Mouse (Mus musculus): ENCODE data around the gene Arhgap31. TPM values are rescaled to one million over a fixed set of nuclear protein-coding genes. Genes with fewer than 3 reads are reported as not detected.
"Not testable (repeated sequence)": the region's sequence is repeated elsewhere in the genome, so short reads cannot be mapped to it uniquely, and the experiment has no call there.

Gene Arhgap31
- total RNA-seq, 4 experiments from 2014 or later: 19.7 to 21.7 (median 20.6) TPM

DNA sequence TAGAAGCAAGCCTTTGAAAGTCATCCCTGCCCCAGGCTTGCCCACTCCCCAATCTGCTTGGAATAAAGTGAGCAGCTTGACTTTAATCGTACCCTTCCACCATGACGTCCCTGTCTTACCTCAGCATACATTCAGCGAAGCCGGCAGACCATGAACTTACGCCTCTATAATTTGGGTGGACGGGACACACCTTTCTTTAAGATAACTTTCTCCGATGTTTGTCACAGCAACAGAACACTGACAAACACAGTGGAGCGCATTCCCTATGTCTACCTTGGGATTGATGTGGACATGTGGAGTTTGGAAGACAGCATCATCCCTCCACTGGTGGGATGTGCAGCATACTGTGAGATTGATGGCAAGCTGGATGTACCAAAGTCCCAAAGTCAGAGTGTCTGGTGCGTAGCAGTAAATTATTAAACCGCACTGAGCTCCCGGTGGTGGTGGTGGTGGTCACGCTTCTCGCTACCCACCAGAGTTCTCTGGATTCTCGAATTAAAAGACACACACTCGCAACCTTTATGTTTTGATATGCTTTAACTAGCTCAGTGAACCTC, 15.6 kb upstream of the Arhgap31 start:
- no peak for DNase-seq (ENCODE audit: low spot score in 2 of 2)

DNA sequence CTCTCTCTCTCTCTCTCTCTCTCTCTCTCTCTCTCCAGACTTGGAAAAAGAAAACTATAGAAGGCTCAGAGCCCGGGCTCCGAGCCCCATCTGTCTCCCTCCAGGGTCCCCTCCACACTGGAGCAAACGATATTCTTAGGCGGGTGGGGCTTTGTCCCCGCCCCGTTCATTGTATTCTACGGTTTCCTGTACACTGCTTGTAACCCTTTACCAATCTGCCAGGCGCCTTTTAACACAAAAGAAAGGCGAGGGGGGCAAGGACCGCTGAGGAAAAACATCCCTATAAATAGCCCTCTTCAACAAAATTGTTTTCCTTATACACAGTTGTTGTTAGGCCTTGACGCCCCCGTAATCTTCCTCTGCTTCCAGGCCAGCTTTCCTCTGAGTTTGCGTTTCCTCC, 11.9 kb upstream of the Arhgap31 start:
- no peak for DNase-seq (ENCODE audit: low spot score in 2 of 2)

DNA sequence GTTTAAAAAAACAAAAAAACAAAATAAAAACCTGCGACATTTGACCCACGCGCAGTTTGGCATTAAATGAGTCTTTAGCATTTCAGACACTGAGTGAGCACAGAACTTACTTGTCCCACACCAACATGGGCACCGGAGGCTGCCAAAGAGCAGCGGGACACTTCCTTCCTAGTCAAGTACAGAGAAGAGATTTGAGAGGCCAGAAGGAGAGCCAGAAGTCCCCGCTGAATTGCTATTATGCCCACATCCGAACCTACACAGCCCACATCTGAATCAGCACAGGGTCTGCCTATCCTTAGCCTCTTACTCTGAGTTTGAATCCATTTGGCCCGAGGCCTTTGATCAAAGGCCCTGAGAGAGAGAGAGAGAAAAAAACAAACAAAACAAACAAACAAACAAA, 11.2 kb upstream of the Arhgap31 start:
- DNase-seq (ENCODE audit: low spot score in 2 of 2): no peak

DNA sequence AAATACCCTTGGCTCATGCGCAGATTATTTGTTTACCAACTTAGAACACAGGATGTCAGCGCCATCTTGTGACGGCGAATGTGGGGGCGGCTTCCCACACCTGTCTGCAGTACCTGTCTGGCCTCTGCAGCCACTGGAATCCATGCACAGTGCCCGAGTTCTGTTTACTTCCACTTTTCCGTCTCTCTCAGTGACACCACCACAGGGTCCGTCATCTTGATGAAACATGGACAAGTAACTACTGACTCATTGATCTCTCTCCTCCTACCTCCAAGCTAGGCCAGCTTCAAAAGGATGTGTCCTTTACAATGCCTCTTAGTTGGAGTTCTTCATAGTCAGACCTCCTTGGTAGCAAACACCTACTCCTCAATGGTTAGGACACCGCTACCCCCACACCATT, 8.3 kb upstream of the Arhgap31 start:
- no peak for DNase-seq (ENCODE audit: low spot score in 2 of 2)

DNA sequence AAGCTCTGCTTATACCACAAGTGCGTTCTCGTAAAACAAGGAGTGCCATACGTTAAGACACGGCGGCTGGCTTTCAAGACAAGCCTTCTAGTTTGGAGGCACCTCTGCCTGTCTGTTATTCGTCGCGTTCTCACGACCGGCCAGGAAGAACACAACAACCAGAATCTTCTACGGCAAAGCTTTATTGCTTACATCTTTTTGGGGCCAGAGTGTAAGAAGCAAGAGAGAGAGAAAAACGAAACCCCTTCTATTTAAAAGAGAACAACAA, 1.1 kb upstream of the Arhgap31 start:
- not testable (repeated sequence) for DNase-seq (ENCODE audit: low spot score in 2 of 2)

DNA sequence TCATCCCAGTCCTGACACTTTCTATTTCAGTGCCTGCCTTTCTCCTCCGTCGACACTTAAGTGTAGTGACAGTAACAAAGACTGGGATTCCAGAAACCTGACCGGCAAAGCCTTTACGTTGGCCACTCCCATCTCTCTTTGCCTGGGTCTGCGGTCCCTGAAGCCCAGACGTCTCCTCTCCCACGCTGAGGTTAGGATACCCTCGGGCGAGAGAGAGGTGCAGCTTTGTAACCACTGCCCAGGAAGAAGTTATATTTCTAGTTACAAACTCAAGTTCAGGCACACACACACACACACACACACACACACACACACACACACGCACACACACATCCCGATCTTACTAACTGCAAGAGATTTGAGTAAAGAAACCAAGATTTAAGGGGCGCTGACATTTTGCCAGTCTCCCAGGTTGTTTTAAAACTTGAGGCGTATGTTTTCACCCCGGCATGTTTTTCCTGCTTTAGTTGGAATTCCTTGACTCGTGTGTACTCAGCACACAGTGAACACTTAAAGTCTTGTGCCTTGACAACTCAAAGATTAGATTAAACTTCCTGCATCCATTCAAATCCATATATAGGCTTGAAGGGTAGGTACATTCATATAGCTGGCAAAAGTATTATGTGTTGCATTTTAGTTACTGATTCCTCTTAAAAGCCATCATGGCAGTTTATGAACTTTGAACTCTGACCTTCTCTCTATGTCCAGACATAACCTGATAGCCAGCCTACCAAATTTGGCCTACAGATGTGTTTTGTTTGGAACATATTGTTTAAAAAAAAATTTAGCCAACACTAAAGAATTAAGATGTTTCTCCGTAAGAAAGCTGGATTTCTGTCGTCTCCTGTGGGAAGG, 557 bp upstream of the Arhgap31 start:
- DNase-seq (ENCODE audit: low spot score in 2 of 2): no peak

DNA sequence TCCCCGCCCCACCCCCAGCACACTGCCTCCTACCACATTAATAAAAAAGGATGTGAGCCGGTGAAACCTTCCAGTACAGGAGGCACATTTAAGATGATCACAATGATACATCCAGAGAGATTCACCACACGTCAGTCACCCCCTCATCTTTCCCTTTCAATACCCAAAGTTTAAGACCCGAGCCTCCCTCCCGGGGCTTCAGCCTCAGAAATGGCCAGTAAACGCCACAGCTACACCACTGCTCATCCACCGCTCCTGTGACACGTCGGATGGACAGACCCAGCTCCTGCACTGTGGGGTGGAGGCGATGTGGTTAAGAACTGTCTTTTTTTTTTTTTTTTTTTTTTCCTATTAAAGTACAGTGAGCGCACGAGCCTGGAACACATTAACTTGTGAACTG, 969 bp downstream of the Arhgap31 start:
- DNase-seq (ENCODE audit: low spot score in 2 of 2): no peak

DNA sequence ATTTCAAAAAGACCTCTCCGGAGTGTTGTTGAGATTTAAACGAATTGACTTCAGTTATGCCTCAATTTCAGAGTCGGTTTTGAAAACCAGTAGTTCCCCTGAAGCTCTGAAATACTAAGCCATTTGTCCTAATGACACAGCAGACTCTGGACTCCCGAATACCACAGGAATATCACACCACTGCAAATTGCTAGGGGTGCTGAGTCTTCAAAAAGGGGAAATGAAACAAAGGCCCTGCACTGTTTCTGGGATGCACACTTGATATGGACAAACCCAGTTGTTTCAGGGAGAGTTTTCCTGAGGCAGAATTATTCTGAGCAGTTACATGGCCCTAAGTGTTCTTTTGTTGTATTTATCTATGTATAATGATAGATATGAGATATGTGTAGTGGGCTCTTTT, 1.8 kb downstream of the Arhgap31 start:
- DNase-seq (ENCODE audit: low spot score in 2 of 2): no peak

DNA sequence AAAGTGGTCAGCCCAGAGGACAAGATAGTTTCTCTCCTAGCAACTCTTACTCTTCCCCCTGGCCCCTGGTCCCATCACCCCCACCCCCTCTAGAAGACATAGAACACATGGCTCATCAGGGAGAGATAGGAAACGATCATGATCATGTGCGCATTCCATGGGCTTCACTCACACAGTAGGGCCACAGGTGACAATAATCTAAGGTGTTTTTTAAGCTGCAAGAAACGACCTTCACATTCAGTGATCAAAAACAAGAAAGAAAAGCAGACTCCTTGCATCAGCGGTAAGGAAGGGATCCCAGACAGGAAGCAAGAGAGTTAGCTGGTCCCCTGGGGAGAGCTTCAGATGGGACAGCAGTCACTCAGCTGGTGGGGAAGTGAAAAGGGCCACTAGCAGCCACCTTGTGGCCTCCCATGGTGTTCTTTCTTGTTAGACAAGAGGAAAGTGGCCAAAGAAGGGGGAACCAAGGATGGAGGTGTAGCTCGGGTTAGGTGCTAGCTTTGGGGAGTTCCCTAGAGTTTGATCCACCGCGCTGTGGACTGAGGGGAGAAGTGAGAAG, 4.0 kb downstream of the Arhgap31 start:
- DNase-seq (ENCODE audit: low spot score in 2 of 2): no peak

DNA sequence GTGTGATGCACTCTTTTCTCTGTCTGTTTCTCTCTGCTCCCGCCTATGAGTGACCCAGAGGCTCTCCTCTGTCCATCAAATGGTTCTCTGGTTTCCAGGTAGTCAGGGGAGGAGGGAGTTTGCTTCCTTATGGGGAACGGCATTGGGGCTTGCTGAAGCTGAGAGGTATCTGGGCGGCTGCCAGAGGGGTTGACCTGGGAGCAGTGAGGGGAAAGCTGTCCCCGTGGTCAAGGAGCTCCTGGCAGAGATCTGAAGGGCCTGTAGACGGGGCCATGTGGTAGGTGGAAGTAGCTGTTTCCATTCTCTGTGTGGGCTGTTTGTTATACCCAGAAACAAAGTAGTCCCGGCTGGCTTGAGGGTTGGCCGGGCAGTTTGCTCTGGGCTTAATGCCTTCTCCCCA, 6.3 kb downstream of the Arhgap31 start:
- DNase-seq (ENCODE audit: low spot score in 2 of 2): no peak

DNA sequence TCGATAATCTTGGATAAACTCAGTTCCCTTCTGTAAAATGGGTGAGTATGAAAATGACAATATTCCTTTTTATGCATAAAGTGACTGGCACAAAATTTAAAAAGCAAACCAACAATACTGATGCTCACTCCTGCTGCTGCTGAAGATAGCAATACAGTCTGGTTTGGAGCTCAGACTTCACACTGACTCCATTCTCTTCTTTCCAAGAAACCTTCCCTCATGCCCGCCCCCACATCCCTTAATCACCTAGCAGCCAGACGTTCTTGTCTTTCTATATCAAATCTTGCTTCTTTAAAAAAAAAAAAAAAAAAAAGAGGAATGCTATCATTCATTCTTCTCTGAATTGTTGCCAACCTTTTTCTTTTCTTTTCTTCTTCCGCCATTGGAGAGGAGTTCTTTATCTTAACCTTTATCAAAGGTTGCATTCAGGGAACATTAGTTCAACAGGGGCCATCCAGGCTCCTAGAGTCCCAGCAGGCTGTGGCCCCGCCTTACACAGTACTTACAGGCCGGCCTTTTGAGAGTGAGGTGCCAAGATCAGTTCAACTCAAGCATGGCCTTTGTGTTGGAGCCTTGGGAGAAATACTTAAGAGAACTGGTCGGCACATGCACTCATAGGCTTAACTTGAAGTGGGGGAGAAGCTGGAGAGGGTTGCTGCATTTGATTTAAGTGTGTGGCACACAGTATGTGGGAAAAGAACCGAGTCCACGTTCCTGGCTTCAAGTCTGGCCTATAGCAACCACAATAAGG, 7.4 kb downstream of the Arhgap31 start:
- DNase-seq (ENCODE audit: low spot score in 2 of 2): no peak

DNA sequence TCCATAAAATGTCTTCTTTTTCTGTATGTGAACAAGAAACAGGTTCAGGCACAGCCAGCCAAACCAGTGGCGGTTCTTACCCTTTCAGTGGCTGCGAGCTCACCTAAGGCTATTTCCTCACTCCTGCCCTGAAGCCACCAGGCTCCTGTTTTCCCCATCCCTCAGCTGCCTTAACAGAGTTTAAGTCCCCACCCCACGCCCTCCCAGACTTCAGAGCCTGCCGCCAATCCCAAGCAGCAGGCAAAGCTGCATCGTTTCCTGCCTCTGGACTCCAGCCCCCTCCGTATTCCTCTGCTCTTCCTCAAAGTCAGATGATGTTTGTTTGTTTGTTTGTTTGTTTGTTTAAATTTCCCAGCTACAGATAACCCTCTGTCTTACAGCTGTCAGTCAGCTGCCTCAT, 9.6 kb downstream of the Arhgap31 start:
- no peak for DNase-seq (ENCODE audit: low spot score in 2 of 2)

DNA sequence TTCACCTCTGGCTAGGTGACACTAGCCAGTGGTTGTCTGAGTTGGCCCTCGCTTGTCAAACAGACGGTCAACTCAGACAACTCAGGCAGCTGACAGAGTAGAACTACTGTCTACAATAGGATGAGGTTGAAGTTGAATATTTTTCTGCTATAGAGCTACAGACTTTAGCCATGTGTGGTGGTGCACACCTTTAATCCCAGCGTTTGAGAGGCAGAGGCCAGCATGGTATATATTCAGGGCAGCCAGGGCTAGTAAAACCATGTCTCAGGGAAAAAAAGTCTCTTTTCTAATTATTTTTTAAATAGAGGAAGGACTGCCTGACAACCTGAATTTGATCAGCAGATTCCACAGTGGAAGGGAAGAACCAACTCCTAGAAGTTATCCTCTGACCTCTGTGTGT, 10.8 kb downstream of the Arhgap31 start:
- no peak for DNase-seq (ENCODE audit: low spot score in 2 of 2)

DNA sequence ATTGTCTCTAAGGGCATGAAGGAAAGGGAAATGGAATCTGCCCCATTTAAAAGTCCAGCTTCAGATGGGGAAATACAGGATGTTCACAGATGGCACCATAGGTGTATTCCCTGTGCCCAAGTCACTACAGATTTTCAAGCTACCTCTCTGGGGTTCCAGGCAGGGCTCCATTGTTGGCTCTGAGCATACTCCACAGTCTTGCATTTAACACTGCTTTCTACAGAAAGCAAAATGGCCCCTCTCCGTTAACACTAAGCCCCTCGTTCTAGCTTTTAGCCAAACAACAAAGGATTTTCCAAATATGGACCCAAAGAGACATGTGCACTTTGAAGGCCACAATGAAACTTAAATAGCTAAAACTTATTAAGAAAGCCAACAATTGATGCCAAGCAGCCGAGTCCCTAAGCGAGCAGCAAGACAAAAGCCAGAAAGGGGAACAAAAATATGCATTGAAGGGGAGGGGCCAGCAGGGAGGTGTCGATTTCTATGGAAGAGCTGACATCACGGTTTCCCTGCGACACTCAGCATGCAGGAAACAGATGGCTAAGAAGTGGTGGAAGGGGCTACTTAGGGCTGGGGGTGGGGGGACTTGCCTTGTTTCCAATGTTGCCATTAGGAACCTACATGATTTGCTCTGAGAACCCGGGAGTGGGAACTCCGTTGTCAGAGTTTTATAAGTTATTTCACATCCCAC, 11.4 kb downstream of the Arhgap31 start:
- DNase-seq (ENCODE audit: low spot score in 2 of 2): no peak

DNA sequence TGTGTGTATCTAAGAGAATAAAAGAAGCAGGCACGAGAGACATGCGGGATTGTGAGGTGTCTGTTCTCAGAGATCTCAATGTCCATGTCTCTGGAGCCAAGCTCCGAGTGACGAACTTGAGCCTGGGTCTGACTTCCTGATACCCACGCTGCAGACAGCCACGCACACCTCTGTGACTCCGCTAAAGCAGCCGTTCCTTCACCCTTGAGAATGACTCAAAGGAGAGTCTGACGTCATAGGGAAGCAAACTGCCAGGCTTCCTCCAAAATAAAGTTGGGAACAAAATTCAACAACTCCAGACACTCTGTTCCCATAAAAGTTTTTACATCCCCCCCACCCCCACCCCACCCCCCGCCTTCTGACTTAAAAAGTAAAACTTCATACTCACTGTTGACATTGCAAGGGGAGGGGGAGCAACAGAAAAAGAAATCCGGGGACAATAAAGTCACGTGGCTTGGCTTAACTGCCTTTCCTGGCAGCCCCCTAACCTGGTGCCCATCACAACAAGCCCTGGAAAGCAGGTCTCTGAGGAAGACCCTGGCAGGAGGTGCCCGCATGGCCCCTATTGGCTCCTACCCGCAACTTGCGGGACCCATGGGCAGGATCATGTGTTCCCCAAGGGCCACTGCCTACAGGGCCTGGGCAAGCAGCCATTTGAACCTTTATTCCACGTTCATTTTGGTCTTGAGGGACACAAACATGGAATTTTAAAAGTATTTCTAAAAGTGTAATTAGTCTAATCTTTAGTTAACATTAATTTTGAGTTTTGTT, 12.5 kb downstream of the Arhgap31 start:
- no peak for DNase-seq (ENCODE audit: low spot score in 2 of 2)

DNA sequence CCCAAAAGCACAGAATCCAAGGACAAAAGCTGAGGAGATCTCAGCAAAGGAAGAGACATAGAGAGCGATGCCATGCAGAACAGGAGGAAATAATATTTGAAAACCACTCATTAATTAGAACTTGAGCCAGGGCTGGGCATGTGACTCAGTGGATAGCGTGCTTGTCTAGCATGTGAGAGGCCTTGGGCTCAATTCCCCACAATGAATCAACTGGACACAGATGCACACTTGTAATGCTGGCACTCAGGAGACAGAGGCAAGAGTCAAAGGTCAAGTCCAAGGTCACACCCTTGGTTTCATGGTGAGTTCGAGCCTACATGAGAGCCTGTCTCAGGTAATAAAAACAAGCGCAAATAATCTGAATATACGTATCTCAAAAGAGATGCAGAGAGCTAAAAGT, 15.5 kb downstream of the Arhgap31 start:
- no peak for DNase-seq (ENCODE audit: low spot score in 2 of 2)

DNA sequence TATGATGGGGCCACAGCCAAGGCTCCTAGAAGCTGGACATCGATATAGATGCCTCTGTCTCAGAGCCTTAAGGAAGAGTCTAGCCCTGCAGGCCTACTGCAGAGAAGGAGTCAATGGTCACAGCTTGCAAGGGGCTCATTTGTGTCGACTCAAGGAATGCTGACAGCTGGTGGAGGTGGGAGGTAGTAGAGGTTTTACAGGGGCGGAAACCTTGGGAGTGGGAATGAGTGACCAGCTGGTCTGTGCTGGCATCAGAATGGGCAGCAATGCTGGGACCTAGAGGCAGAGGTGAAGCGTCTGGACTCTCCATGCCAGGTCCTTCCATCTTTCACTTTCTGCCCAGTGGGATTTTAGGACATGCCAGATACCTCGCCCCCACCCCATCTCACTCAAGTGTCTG, 17.5 kb downstream of the Arhgap31 start:
- no peak for DNase-seq (ENCODE audit: low spot score in 2 of 2)

DNA sequence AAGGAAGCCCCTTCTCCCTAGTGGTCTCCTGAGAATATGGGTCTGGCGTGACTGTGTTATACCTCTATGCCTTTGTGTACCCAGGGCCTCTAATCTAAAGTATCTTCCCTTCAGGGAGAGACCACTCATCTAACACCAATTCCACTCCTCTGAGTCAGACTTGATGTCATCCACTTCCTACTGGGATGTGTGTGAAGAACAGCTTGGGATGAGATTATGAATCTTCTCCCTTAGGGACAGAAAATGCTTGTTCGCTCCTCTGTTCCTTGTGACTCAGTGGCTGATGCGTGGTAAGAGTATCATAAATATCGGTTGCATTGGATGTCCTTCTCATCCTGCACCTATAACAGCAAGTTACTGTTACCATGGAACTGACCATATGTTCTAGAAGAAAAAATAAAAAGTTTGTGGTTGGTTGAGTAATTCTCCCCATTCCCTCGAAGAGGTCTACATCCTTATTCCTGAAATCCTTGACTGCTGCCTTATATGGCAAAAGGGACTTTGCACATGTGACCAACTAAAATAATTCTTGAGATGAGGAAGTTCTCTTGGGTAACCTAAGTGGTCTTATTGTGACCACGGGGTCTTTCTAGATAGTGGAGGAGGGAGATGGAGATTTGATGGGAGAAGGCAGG, 18.1 kb downstream of the Arhgap31 start:
- DNase-seq (ENCODE audit: low spot score in 2 of 2): no peak

DNA sequence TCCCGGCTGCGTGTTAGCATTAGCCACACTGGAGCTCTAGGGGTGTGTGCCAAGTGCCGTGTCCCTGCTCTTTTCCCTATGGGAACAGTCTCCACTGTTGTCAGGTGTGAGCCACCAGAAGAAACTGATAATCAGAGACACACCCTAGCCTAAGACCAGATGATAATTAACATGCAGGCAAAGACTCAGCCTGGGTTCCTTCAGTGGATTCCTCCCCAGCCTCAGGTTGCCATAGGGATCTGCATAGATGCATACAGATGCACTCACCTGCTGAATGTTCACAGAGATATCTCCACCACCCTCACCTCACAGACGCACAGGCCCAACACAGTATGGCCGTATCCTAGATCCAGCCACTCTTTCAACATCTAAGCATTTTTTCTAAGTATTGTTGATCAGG, 22.6 kb downstream of the Arhgap31 start:
- no peak for DNase-seq (ENCODE audit: low spot score in 2 of 2)

DNA sequence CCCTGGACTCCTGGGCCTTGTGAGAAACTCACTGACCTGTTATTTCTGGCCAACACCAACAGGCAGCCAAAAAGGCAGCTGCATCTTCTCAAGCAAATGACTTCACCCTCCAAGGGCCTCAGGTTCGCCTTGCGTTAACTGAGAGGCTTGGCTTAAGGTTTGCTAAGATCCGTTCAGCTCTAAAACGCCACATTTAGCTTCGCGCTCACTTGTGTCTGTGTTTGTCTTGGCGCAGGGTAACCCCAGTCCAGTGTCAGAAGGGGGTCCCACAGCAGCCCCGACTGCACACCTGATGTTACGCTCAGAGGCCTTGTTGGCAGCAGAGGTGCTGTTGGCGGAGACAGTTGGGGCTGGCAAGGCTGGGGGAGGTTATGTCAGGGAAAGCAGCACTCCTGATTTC, 23.3 kb downstream of the Arhgap31 start:
- DNase-seq (ENCODE audit: low spot score in 2 of 2): no peak

All from layer of hippocampus, adult 8-10 months (tissue).